Mouse (Mus musculus) midbrain, embryonic 11.5 days (tissue): ENCODE data around the gene Cyp46a1. TPM values are rescaled to one million over a fixed set of nuclear protein-coding genes. Genes with fewer than 3 reads are reported as not detected.

Experiments
- polyA plus RNA-seq: library from polyadenylated mRNA; unstranded; fragments of >200 nt; fragmentation: Nextera tagmentation; extraction: Ambion mirVana; gene quantifications from 2 replicates; pipeline ENCODE4 v1.2.1, GENCODE M21; 2014

Cyp46a1 gene
- polyA plus RNA-seq, 1 experiment from 2014 or later, result 10.2 TPM

Other genes with a start within 250 kb of the Cyp46a1 start
- 83.3 and 92.0 TPM in 2 replicates for gene Setd3, start 155.1 kb upstream of the Cyp46a1 start, polyA plus RNA-seq
- 8.1 and 9.0 TPM in 2 replicates for gene Ccnk, start 154.8 kb upstream of the Cyp46a1 start, polyA plus RNA-seq
- gene Ccdc85c, start 59.0 kb upstream of the Cyp46a1 start, polyA plus RNA-seq, result 19.2 and 20.4 TPM in 2 replicates
- 2.7 and 3.5 TPM in 2 replicates for gene Hhipl1, start 28.1 kb upstream of the Cyp46a1 start, polyA plus RNA-seq
- gene Eml1, start 36.6 kb downstream of the Cyp46a1 start, polyA plus RNA-seq, result 108 and 111 TPM in 2 replicates
- 102 and 119 TPM in 2 replicates for gene Evl, start 220.3 kb downstream of the Cyp46a1 start, polyA plus RNA-seq